Mouse (Mus musculus) megakaryocyte, adult 5-6 weeks (primary cell): Measurements from ENCODE around the gene Slc39a1. TPM values are rescaled to one million over a fixed set of nuclear protein-coding genes. Genes with fewer than 3 reads are reported as not detected.

ENCODE experiments used
- ATAC-seq: 2 replicates; pipeline ENCODE4 v1.8.0; 2016; ENCODE audit warnings: mild to moderate bottlenecking, inconsistent platforms; ENCODE audit not compliant: poor library complexity, severe bottlenecking
- total RNA-seq, 2 experiments: library from RNA; stranded (forward) in 1 of 2; stranded (reverse) in 1 of 2; fragments of 153-499, 151-499 nt in 1 of 2; fragments of 221-1000, 200-1000 nt in 1 of 2; gene quantifications; 2 replicates each; pipeline versions ENCODE4 v1.2.3 to v1.2.4; 2015 to 2017

The Slc39a1 gene
- total RNA-seq, 2 experiments from 2014 or later: 20.9 to 44.1 TPM

GRCm38 (mm10) chr3:90293352-90294063 lies 45.5 kb downstream of the Slc39a1 start:
- no peak for ATAC-seq

GRCm38 (mm10) chr3:90294064-90294440 lies 46.1 kb downstream of the Slc39a1 start:
- no peak for ATAC-seq

GRCm38 (mm10) chr3:90294651-90295050 lies 46.7 kb downstream of the Slc39a1 start:
- ATAC-seq: no peak

Other genes starting within 250 kb of the Slc39a1 start
- 97.5 and 114 TPM in 2 replicates for gene Hax1, start 249.4 kb upstream of the Slc39a1 start, total RNA-seq (2015)
- gene Hax1, start 249.4 kb upstream of the Slc39a1 start, total RNA-seq (2017): 48.8 and 50.8 TPM in 2 replicates
- gene 4933434E20Rik, start 196.5 kb upstream of the Slc39a1 start, total RNA-seq (2015): 46.7 and 50.9 TPM in 2 replicates
- 39.0 and 55.0 TPM in 2 replicates for gene 4933434E20Rik, start 196.5 kb upstream of the Slc39a1 start, total RNA-seq (2017)
- gene Ubap2l, start 195.5 kb upstream of the Slc39a1 start, total RNA-seq (2015): 134 and 144 TPM in 2 replicates
- gene Ubap2l, start 195.5 kb upstream of the Slc39a1 start, total RNA-seq (2017): 99.6 and 101 TPM in 2 replicates
- gene Tpm3, start 175.5 kb upstream of the Slc39a1 start, total RNA-seq (2015): 637 and 647 TPM in 2 replicates
- 1,137 and 1,174 TPM in 2 replicates for gene Tpm3, start 175.5 kb upstream of the Slc39a1 start, total RNA-seq (2017)
- gene Nup210l, start 144.0 kb upstream of the Slc39a1 start, total RNA-seq (2015): 0.93 and 1.3 TPM in 2 replicates
- gene Nup210l, start 144.0 kb upstream of the Slc39a1 start, total RNA-seq (2017): 0.55 and 0.89 TPM in 2 replicates
- 2,783 and 3,111 TPM in 2 replicates for gene Rps27, start 34.5 kb upstream of the Slc39a1 start, total RNA-seq (2015)
- gene Rps27, start 34.5 kb upstream of the Slc39a1 start, total RNA-seq (2017): 4,808 and 5,330 TPM in 2 replicates
- gene Rab13, start 34.5 kb upstream of the Slc39a1 start, total RNA-seq (2015): 0.47 and 0.78 TPM in 2 replicates
- gene Rab13, start 34.5 kb upstream of the Slc39a1 start, total RNA-seq (2017): 2.3 and 2.6 TPM in 2 replicates
- gene Jtb, start 16.6 kb upstream of the Slc39a1 start, total RNA-seq (2015): 81.2 and 84.5 TPM in 2 replicates
- gene Jtb, start 16.6 kb upstream of the Slc39a1 start, total RNA-seq (2017): 32.8 and 37.5 TPM in 2 replicates
- gene Creb3l4, start 4.7 kb upstream of the Slc39a1 start, total RNA-seq (2015): 0.67 TPM in 1 of 2 replicates, not detected in the other
- 0.37 TPM in 1 of 2 replicates, not detected in the other for gene Creb3l4, start 4.7 kb upstream of the Slc39a1 start, total RNA-seq (2017)
- gene Crtc2, start 6.0 kb downstream of the Slc39a1 start, total RNA-seq (2015): 48.1 and 49.5 TPM in 2 replicates
- 11.3 and 19.4 TPM in 2 replicates for gene Crtc2, start 6.0 kb downstream of the Slc39a1 start, total RNA-seq (2017)
- 30.8 and 38.1 TPM in 2 replicates for gene Dennd4b, start 17.0 kb downstream of the Slc39a1 start, total RNA-seq (2015)
- gene Dennd4b, start 17.0 kb downstream of the Slc39a1 start, total RNA-seq (2017): 20.0 and 21.2 TPM in 2 replicates
- 91.6 and 110 TPM in 2 replicates for gene Gatad2b, start 45.0 kb downstream of the Slc39a1 start, total RNA-seq (2015)
- gene Gatad2b, start 45.0 kb downstream of the Slc39a1 start, total RNA-seq (2017): 25.3 and 33.5 TPM in 2 replicates
- gene Slc27a3, start 141.8 kb downstream of the Slc39a1 start, total RNA-seq (2015): 0.21 and 0.33 TPM in 2 replicates
- 1.1 and 3.0 TPM in 2 replicates for gene Slc27a3, start 141.8 kb downstream of the Slc39a1 start, total RNA-seq (2017)
- 13.7 and 14.7 TPM in 2 replicates for gene Ints3, start 185.4 kb downstream of the Slc39a1 start, total RNA-seq (2015)
- gene Ints3, start 185.4 kb downstream of the Slc39a1 start, total RNA-seq (2017): 14.9 and 20.5 TPM in 2 replicates
- not detected in 2 replicates for gene Npr1, start 217.7 kb downstream of the Slc39a1 start, total RNA-seq (2015)
- gene Npr1, start 217.7 kb downstream of the Slc39a1 start, total RNA-seq (2017): 0.08 TPM in 1 of 2 replicates, not detected in the other
- gene Ilf2, start 228.0 kb downstream of the Slc39a1 start, total RNA-seq (2015): 51.8 and 57.3 TPM in 2 replicates
- gene Ilf2, start 228.0 kb downstream of the Slc39a1 start, total RNA-seq (2017): 103 and 111 TPM in 2 replicates
- 41.6 and 47.3 TPM in 2 replicates for gene Snapin, start 242.9 kb downstream of the Slc39a1 start, total RNA-seq (2015)
- gene Snapin, start 242.9 kb downstream of the Slc39a1 start, total RNA-seq (2017): 40.9 and 49.5 TPM in 2 replicates